Mouse (Mus musculus) ovary, postnatal 36 days (tissue): ENCODE measurements at regions not wholly inside any gene's neighbourhood (a gene's known extent, or its start where the extent isn't known, plus 50 kb on each side); places are given as distances from the start of the nearest gene placed in this dataset.
"Not testable (repeated sequence)": the region's sequence is repeated elsewhere in the genome, so short reads cannot be mapped to it uniquely, and the experiment has no call there.

ENCODE experiments used
- DNase-seq: peaks from one replicate; pipeline ENCODE4 v3.0.0; 2022; ENCODE audit warnings: low spot score, mixed read lengths

DNA sequence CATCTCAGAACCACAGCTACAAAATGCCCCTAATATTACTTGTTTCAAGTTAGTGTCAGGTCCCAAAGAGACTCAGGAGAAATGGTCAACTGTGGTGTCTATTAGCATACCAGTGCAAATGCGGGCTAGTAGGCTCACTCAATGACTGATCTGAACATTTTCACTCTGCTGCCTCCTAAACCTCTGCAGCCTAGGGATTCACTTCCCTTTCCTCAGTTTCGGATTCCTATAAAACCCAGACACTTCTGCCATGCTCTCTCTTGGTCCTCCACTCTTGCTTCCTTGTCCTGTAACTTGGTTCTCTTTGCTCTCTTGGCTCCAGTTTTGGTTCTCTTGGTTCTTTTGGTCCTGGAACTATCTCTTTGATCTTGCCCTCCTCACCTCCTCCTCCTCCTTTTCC is 206.3 kb upstream of the Spef2 start:
- DNase-seq, result no peak

DNA sequence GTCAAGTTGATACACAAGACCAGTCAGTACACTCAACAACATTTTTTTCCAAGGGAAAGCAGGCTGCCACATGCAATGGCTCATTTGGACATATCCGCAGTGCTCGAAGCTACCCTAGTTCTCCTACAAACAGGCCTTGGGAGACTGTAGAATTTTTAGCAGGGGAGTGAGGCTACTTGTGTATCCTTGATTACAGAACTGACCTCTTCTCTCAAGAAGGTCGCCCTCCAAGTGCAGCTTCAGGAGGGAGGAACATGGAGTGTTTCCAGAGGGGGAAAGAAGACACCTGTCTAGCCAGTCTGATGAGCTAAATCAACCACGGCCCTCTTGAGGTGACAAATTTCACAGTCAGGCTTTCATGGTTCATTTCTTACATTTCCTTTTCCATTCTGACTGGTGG is 202.0 kb upstream of the Prlr start:
- no peak for DNase-seq

GRCm38 (mm10) chr15:10011289-10012234 is 165.5 kb upstream of the Prlr start:
- DNase-seq, result no peak

- DNase-seq, result no peak
Observed at GRCm38 (mm10) chr15:10017216-10017615, 159.8 kb upstream of the Prlr start.

GRCm38 (mm10) chr15:10029902-10030301 is 147.1 kb upstream of the Prlr start:
- no peak for DNase-seq

- no peak for DNase-seq
Observed at GRCm38 (mm10) chr15:10035561-10035960, 141.5 kb upstream of the Prlr start.

DNA sequence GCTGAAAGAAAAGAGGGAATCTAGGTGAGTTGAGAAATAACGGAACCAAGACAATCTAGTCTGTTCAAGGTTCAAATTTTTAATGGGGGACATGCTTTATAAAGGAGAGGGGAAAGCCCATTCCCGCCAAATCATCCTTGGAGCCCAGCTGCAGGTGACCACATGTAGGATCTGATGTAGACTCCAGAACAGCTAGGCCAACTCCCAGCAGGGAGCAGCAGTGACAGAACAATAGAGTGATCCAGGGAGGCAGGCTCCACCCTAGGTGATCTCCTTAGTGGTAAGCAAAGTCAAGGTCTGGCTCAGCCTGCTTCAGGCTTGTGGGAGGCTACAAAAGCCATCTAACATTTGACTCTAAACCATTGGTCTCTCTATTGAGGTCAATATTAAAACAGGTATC is 140.5 kb upstream of the Prlr start:
- DNase-seq, result not testable (repeated sequence)

GRCm38 (mm10) chr15:10073580-10073979 is 103.5 kb upstream of the Prlr start:
- no peak for DNase-seq

DNA sequence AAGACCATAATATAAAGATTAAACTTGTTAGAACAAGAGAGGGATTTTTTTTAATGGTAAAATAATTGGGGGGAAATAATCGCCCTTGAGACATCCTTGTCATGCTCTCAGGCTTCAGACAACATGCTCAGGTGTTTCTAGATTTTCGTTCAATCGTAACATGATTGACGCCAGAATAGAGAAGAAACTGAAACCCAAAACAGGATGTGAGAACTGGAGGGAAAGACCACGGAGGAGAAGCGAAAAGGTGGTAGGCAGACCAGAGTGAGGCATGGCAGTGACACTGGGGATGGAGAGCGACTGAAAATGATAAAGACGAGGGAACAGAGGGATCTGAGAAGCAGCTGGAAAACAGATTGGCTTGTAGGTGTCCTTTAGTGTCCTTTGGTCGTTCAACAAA is 102.1 kb upstream of the Prlr start:
- no peak for DNase-seq

DNA sequence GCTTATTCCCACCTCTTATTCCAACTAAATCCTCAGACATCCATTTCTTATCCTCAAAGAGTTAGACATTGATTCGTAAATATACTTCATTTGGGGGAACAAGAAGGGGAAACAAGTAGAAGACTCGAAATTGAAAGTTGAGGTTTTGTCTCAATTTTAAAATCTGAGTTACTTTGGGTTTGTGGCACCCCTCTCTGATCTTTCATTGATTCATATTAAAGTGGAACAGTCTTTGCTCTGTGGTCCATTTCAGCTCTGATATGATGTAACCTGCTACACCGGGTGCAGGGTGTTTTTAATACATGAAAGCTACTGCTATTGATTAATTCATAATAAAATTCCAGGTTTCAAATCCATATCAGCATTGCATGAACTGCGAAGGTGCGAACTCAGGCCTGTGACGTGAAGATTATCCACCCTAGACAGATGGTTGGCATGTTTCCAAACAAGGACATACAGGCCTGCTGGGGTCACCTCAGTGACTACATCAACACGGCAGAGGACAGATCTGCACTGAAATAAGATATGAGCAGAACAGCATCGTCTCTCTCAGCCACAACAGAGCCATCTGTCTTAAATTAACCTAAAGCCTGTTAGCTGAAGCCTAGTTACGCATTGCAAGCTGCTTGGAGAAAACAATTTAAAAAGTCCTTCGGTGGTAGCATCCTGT is 101.5 kb upstream of the Prlr start:
- no peak for DNase-seq

DNA sequence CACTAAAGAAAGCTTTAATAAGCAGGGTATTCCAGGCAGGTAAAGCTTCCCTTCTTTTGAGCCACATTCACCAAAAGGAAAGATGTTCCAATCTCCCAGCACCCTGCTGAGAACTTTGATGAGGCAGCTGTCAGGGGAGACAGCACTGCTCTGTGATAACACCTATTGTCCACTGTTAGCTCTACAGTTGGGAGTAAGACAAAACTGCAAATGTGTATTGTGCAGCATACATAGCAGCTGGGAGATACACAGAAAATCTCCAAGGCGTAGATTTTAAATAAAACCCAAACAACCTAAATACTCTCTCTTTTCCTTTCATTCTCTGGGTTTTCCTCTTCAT is 101.0 kb upstream of the Prlr start:
- DNase-seq, result no peak

- no peak for DNase-seq
Observed at GRCm38 (mm10) chr15:10078434-10078833, 98.6 kb upstream of the Prlr start.

- no peak for DNase-seq
Observed at GRCm38 (mm10) chr15:10079510-10079909, 97.5 kb upstream of the Prlr start.

DNA sequence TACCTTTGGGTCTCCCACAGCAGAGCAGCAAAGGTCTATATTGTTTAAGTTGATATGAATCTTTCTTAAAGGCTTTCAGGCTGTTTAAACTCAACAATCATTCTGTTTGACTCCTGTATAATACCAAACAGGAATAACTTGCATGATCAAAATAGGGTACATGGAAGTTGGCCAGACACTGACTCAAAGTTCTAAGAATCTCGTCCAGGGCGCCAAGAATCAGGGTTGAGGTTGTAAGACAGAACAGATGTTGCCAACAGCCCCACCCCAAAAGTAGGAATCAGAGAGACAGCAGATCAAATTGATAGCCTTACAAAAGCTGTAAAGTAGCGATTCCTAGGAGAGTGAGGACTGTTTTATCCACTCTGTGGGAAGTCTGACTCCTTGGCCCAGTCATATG is 88.3 kb upstream of the Prlr start:
- DNase-seq, result no peak

GRCm38 (mm10) chr15:10090384-10091092 is 86.5 kb upstream of the Prlr start:
- DNase-seq, result no peak

- DNase-seq, result no peak
Observed at GRCm38 (mm10) chr15:10103350-10103749, 73.7 kb upstream of the Prlr start.

DNA sequence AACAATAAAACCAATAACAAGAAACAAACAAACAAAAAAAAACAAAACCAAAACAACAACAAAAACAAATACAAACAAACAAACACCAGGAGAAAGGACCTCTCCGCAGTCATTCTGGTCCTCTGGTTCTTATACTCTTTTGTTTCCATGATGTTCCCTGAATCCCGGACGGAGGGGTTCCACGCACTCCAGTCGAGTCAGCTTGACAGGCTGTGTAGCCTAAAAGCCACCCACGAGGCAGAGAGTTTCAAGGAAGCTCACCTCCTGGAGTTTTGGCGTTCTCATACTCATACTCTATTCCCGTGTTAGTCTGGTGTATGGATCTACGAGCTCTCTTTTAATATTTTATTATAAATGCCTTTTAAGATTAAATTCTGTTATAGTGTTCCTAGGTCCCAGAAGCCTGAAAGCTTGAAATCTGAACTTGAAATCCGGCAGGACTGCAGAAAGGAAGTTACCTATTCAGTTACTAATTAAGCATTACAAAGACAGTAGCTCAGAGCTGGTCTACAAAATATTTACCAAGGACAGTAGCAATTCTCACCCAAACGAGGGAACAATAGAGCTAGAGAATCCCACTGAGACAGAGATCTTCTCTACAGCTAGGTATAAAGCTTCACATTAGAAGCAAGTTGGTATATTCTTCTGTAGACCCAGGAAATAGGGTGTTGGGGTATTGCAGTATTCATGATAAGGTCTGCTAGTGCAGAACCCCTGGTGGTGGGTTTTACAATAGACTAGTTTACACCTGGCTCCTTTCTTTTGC is 71.6 kb upstream of the Prlr start:
- not testable (repeated sequence) for DNase-seq

DNA sequence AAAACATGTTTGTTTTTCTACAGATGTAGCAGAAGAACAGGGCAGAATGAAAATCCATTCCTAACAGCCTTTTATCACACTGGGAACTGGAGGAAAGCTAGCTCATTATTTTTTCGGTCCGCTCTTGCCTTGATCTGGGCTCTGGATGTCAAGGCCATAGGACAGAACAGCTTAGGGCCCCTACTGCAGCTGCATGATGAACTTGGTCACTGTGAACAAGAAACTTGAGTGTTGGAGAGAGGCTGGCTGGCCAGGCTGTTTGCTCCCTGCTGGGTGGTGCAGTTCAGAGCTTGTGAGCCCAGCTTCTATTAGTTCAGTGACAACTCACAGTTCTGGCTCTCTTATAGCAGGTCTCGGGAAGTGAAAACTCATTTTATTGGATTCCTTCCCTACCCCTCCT is 70.2 kb upstream of the Prlr start:
- peak; percentile 7 for DNase-seq
